Mouse (Mus musculus) limb, embryonic 14.5 days (tissue): ENCODE measurements at regions not wholly inside any gene's neighbourhood (a gene's known extent, or its start where the extent isn't known, plus 50 kb on each side); places are given as distances from the start of the nearest gene placed in this dataset.

ENCODE experiments used
- ATAC-seq: fragments of 200-750 bp; cut with Nextera tagmentation; 2 replicates; pipeline ENCODE4 v1.8.0; 2017; ENCODE audit warnings: low read depth, moderate number of reproducible peaks, moderate TSS enrichment; ENCODE audit not compliant: low FRiP score
- DNase-seq: peaks from one replicate; pipeline ENCODE4 v3.0.0-alpha.2; 2015; ENCODE audit warnings: low spot score
- H3K27ac ChIP-seq: fragments of 300-500 bp; sonication (generic); replicated peaks from 2 replicates; pipeline ENCODE4 v1.5.1; 2014; ENCODE audit warnings: low read depth, mild to moderate bottlenecking, low read length, moderate library complexity, mixed read lengths
- H3K27me3 ChIP-seq: fragments of 300-500 bp; sonication (generic); 2 replicates; pipeline ENCODE4 v1.6.1; 2014; ENCODE audit warnings: low read length, mixed read lengths; ENCODE audit not compliant: control insufficient read depth, insufficient read depth
- H3K36me3 ChIP-seq: fragments of 300-500 bp; sonication (generic); 2 replicates; pipeline ENCODE4 v1.6.1; 2014; ENCODE audit warnings: mild to moderate bottlenecking, low read length, moderate library complexity, mixed read lengths; ENCODE audit not compliant: control insufficient read depth, insufficient read depth
- H3K4me1 ChIP-seq: fragments of 300-500 bp; sonication (generic); 2 replicates; pipeline ENCODE4 v1.6.1; 2014; ENCODE audit warnings: antibody characterized with exemption, low read length, mixed read lengths; ENCODE audit not compliant: control insufficient read depth, insufficient read depth
- H3K4me2 ChIP-seq: fragments of 300-500 bp; sonication (generic); replicated peaks from 2 replicates; pipeline ENCODE4 v1.6.1; 2014; ENCODE audit warnings: low read depth, mild to moderate bottlenecking, low read length, moderate library complexity; ENCODE audit not compliant: severe bottlenecking
- H3K4me3 ChIP-seq: fragments of 300-500 bp; sonication (generic); replicated peaks from 2 replicates; pipeline ENCODE4 v1.5.1; 2014; ENCODE audit warnings: low read length
- H3K9ac ChIP-seq: fragments of 300-500 bp; sonication (generic); 2 replicates; pipeline ENCODE4 v1.6.1; 2014; ENCODE audit warnings: mild to moderate bottlenecking, low read depth, low read length, moderate library complexity; ENCODE audit not compliant: severe bottlenecking
- H3K9me3 ChIP-seq: fragments of 300-500 bp; sonication (generic); 2 replicates; pipeline ENCODE4 v1.6.1; 2016; ENCODE audit warnings: low read length; ENCODE audit not compliant: control insufficient read depth
- POLR2A ChIP-seq: fragments of 200-500 bp; IDR thresholded peaks from 2 replicates; pipeline ENCODE4 v1.8.0; 2012; ENCODE audit warnings: inconsistent platforms, mild to moderate bottlenecking, moderate library complexity, borderline replicate concordance; ENCODE audit not compliant: insufficient read depth, insufficient read length; ENCODE audit errors: extremely low read depth
- WGBS: fragments of 180-500 bp; shearing (Covaris S2); extraction: QIAGEN DNeasy Blood & Tissue Kit; methylation state at CpG from one replicate; pipeline ENCODE4 v1.1.7; 2014; 5-methylcytosine and 5-hydroxymethylcytosine counted together

- TF ChIP-seq POLR2A = no peak
Measured at GRCm38 (mm10) chr1:42058494-42058893, 637.1 kb upstream of the Pou3f3 start.

GRCm38 (mm10) chr1:42070064-42070463 is 625.5 kb upstream of the Pou3f3 start:
- no peaks in the 10 kb centered on the region for H3K27me3 ChIP-seq
- H3K4me2 ChIP-seq = no peak overlapping the region
- H3K4me3 ChIP-seq = no peak overlapping the region
- H3K27ac ChIP-seq = no peak overlapping the region
- 56% methylated on average over 5 of the region's 5 CpGs for whole genome bisulfite sequencing
- no peaks in the 10 kb centered on the region for H3K4me1 ChIP-seq
- DNase-seq (no peak), ATAC-seq (no peak)
- no peak overlapping the region for H3K9ac ChIP-seq
- H3K36me3 ChIP-seq = no peaks in the 10 kb centered on the region
- no peaks in the 10 kb centered on the region for H3K9me3 ChIP-seq
- no peak for TF ChIP-seq POLR2A

More at GRCm38 (mm10) chr1:42058494-42058893, 637.1 kb upstream of the Pou3f3 start:
- DNase-seq (no peak), ATAC-seq (no peak)
- Histone ChIP-seq H3K4me2 (no peak overlapping the region), H3K36me3 (no peaks in the 10 kb centered on the region), H3K4me1 (no peaks in the 10 kb centered on the region), H3K9me3 (no peaks in the 10 kb centered on the region), H3K27ac (no peak overlapping the region), H3K4me3 (no peak overlapping the region), H3K9ac (no peak overlapping the region), H3K27me3 (no peaks in the 10 kb centered on the region)

GRCm38 (mm10) chr1:42096026-42096425 is 599.5 kb upstream of the Pou3f3 start:
- H3K9me3 ChIP-seq = no peaks in the 10 kb centered on the region
- H3K9ac ChIP-seq = no peak overlapping the region
- 62% methylated on average over 2 of the region's 2 CpGs for WGBS
- no peaks in the 10 kb centered on the region for H3K36me3 ChIP-seq
- ATAC-seq = no peak
- DNase-seq = no peak
- H3K4me3 ChIP-seq = no peak overlapping the region
- H3K4me2 ChIP-seq = no peak overlapping the region
- no peaks in the 10 kb centered on the region for H3K4me1 ChIP-seq
- H3K27me3 ChIP-seq = no peaks in the 10 kb centered on the region
- H3K27ac ChIP-seq = no peak overlapping the region
- TF ChIP-seq POLR2A = no peak

- Histone ChIP-seq H3K27ac (no peak overlapping the region), H3K9ac (no peak overlapping the region), H3K4me2 (no peak overlapping the region), H3K4me1 (no peaks in the 10 kb centered on the region), H3K4me3 (no peak overlapping the region), H3K27me3 (no peaks in the 10 kb centered on the region), H3K36me3 (no peaks in the 10 kb centered on the region), H3K9me3 (no peaks in the 10 kb centered on the region)
- DNase-seq (no peak), ATAC-seq (no peak)
- TF ChIP-seq POLR2A = no peak
- WGBS = 87% methylated on average over 2 of the region's 2 CpGs
Measured at GRCm38 (mm10) chr1:42098580-42098979, 597.0 kb upstream of the Pou3f3 start.

- Histone ChIP-seq H3K4me1 (no peaks in the 10 kb centered on the region), H3K4me2 (no peak overlapping the region), H3K27me3 (no peaks in the 10 kb centered on the region), H3K27ac (no peak overlapping the region), H3K36me3 (no peaks in the 10 kb centered on the region), H3K4me3 (no peak overlapping the region), H3K9ac (no peak overlapping the region), H3K9me3 (no peaks in the 10 kb centered on the region)
- TF ChIP-seq POLR2A = no peak
- no peak for DNase-seq
- 63% methylated on average over 5 of the region's 5 CpGs for WGBS
- ATAC-seq = no peak
Measured at GRCm38 (mm10) chr1:42107521-42107920, 588.0 kb upstream of the Pou3f3 start.

GRCm38 (mm10) chr1:42107925-42108324 is 587.6 kb upstream of the Pou3f3 start:
- Histone ChIP-seq H3K4me2 (no peak overlapping the region), H3K9ac (no peak overlapping the region), H3K36me3 (no peaks in the 10 kb centered on the region), H3K27ac (no peak overlapping the region), H3K27me3 (no peaks in the 10 kb centered on the region), H3K4me3 (no peak overlapping the region), H3K4me1 (no peaks in the 10 kb centered on the region), H3K9me3 (no peaks in the 10 kb centered on the region)
- 91% methylated on average over 1 of the region's 1 CpGs for WGBS
- no peak for ATAC-seq
- no peak for DNase-seq
- TF ChIP-seq POLR2A = no peak
